Mouse (Mus musculus) liver, postnatal 0 days (tissue): ENCODE measurements around the gene Mctp1. TPM values are rescaled to one million over a fixed set of nuclear protein-coding genes. Genes with fewer than 3 reads are reported as not detected.

Experiments used
- ATAC-seq: fragments of 200-750 bp; cut with Nextera tagmentation; 2 replicates; pipeline ENCODE4 v1.8.0; 2017; ENCODE audit warnings: mild to moderate bottlenecking, moderate library complexity
- DNase-seq: peaks from one replicate; pipeline ENCODE4 v3.0.0-alpha.2; 2016
- H3K27ac ChIP-seq: fragments of 300-500 bp; sonication (generic); 2 replicates; pipeline ENCODE4 v1.5.1; 2014; ENCODE audit warnings: antibody characterized with exemption, moderate library complexity, mild to moderate bottlenecking, low read depth
- H3K27me3 ChIP-seq: fragments of 300-500 bp; sonication (generic); 2 replicates; pipeline ENCODE4 v1.6.1; 2014; ENCODE audit warnings: low read length, control low read depth, mixed read lengths; ENCODE audit not compliant: insufficient read depth
- H3K36me3 ChIP-seq: fragments of 300-500 bp; sonication (generic); replicated peaks from 2 replicates; pipeline ENCODE4 v1.6.1; 2014; ENCODE audit warnings: mild to moderate bottlenecking, control low read depth, low read length, moderate library complexity, mixed read lengths; ENCODE audit not compliant: insufficient read depth
- H3K4me1 ChIP-seq: fragments of 300-500 bp; sonication (generic); 2 replicates; pipeline ENCODE4 v1.6.1; 2014; ENCODE audit warnings: antibody characterized with exemption, mild to moderate bottlenecking, control low read depth; ENCODE audit not compliant: insufficient read depth
- H3K4me2 ChIP-seq: fragments of 300-500 bp; sonication (generic); 2 replicates; pipeline ENCODE4 v1.6.1; 2014; ENCODE audit warnings: low read depth, mild to moderate bottlenecking, low read length, moderate library complexity, mixed read lengths
- H3K4me3 ChIP-seq: fragments of 300-500 bp; sonication (generic); 2 replicates; pipeline ENCODE4 v1.5.1; 2014; ENCODE audit warnings: low read depth, low read length
- H3K9ac ChIP-seq: fragments of 300-500 bp; sonication (generic); replicated peaks from 2 replicates; pipeline ENCODE4 v1.6.1; 2014; ENCODE audit warnings: mild to moderate bottlenecking, moderate library complexity
- H3K9me3 ChIP-seq: fragments of 300-500 bp; sonication (generic); 2 replicates; pipeline ENCODE4 v1.6.1; 2016; ENCODE audit warnings: mild to moderate bottlenecking, control low read depth, low read length, mixed read lengths
- CTCF ChIP-seq: sonication (generic); IDR thresholded peaks from 2 replicates; pipeline ENCODE4 v1.5.1; 2016; ENCODE audit warnings: antibody characterized with exemption, low read depth
- EP300 ChIP-seq: IDR thresholded peaks from 2 replicates; pipeline ENCODE4 v1.6.1; 2016; ENCODE audit warnings: antibody characterized with exemption, low read depth, mild to moderate bottlenecking
- WGBS: fragments of 180-500 bp; shearing (Covaris S2); extraction: QIAGEN DNeasy Blood & Tissue Kit; methylation state at CpG from one replicate; pipeline ENCODE4 v1.1.7; 2014; ENCODE audit not compliant: insufficient replicate concordance; 5-methylcytosine and 5-hydroxymethylcytosine counted together
- polyA plus RNA-seq: library from polyadenylated mRNA; unstranded; fragments of >200 nt; fragmentation: Nextera tagmentation; extraction: Ambion mirVana; gene quantifications from 2 replicates; pipeline ENCODE4 v1.2.1, GENCODE M21; 2015

Mctp1 gene
- polyA plus RNA-seq, 1 experiment from 2014 or later = 2.6 TPM

DNA sequence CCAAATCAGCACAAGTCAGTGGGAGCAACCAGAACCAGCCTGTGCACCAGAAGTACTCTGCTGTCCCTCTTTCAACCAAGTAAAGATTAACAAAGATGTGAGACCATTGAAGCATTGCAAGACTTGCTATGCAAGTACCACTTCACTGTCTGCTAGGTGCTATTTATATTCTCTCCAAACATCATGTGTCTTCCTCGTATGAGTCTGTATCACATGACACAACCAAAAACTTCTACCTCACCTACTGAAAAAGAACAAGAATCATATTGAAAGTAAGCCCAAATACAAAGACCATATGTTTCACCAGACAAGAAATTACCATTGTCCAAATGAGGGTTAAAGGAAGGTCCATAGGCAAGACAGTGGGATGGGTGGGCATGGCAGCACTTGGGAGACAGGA lies 306.4 kb downstream of the Mctp1 start:
- Histone ChIP-seq H3K4me2 (no peak overlapping the region), H3K9ac (no peak overlapping the region), H3K9me3 (no peaks in the 10 kb centered on the region), H3K27ac (no peak overlapping the region), H3K27me3 (no peaks in the 10 kb centered on the region), H3K4me1 (no peaks in the 10 kb centered on the region), H3K36me3 (no peaks in the 10 kb centered on the region), H3K4me3 (no peak overlapping the region)
- WGBS = 72% methylated on average over 1 of the region's 1 CpGs
- ATAC-seq (no peak), DNase-seq (no peak)
- TF ChIP-seq CTCF = no peak
- no peak for TF ChIP-seq EP300

DNA sequence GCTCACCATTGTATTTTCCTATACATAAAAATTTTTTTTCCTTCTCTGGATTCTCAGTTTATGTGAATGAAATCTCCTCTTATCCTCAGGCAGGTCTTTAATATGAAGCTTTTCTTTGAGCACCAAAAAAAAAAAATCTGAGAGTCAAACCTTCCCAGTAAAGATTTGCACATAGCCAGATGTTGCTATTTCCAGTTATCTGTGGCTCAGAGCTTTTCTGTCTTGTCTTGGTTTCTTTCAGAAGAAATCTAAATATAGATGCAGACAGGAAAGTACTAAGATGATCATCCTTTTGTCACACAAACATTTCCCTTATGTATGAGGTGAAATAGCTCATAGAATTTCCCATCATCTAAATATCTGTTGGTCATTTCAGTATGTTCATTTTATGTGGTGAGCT lies 349.7 kb downstream of the Mctp1 start:
- Histone ChIP-seq H3K4me1 (no peaks in the 10 kb centered on the region), H3K4me3 (no peak overlapping the region), H3K27me3 (no peaks in the 10 kb centered on the region), H3K4me2 (no peak overlapping the region), H3K36me3 (no peaks in the 10 kb centered on the region), H3K27ac (no peak overlapping the region), H3K9ac (no peak overlapping the region), H3K9me3 (no peaks in the 10 kb centered on the region)
- no peak for ATAC-seq
- TF ChIP-seq CTCF (no peak), EP300 (no peak)
- DNase-seq = no peak

DNA sequence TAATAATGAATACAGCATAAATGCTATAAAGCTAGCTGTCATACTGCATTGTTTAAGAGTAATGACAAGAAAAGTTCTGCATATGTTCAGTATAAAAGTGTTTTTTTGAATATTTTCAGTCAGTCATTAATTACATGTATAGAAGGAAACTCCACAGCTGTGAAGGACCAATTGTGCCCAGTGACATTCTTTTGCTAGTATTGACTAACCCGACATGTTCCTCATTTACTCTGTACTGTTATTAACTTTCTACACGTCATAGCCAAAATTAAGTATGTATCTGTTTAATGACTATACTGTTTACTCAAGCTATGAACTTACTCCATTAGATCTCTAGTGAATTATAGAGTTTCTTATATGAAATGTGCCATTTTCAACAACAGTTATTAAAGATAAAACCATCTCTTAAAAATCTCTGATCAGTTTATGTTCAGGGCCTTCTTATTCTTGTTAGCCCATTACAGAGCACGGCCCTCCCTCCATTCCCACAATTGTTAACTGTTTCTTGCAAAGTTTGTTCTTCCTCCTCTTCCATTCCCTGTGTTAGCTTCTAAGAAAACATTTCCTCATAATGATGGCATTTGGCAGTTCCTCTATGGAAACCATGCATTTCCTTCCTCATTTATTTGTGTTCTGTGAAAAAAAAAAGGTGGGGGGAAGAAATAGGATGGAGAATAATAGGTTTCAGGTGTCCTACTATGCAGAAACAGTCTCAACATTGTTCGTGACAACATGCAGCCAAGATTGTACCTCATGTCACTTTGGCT lies 366.5 kb downstream of the Mctp1 start:
- Histone ChIP-seq H3K4me1 (no peaks in the 10 kb centered on the region), H3K4me3 (no peak overlapping the region), H3K4me2 (no peak overlapping the region), H3K36me3 (no peaks in the 10 kb centered on the region), H3K9me3 (no peaks in the 10 kb centered on the region), H3K27ac (no peak overlapping the region), H3K27me3 (no peaks in the 10 kb centered on the region), H3K9ac (no peak overlapping the region)
- no peak for DNase-seq
- 43% methylated on average over 4 of the region's 4 CpGs for WGBS
- no peak for ATAC-seq
- TF ChIP-seq EP300 (no peak), CTCF (no peak)

DNA sequence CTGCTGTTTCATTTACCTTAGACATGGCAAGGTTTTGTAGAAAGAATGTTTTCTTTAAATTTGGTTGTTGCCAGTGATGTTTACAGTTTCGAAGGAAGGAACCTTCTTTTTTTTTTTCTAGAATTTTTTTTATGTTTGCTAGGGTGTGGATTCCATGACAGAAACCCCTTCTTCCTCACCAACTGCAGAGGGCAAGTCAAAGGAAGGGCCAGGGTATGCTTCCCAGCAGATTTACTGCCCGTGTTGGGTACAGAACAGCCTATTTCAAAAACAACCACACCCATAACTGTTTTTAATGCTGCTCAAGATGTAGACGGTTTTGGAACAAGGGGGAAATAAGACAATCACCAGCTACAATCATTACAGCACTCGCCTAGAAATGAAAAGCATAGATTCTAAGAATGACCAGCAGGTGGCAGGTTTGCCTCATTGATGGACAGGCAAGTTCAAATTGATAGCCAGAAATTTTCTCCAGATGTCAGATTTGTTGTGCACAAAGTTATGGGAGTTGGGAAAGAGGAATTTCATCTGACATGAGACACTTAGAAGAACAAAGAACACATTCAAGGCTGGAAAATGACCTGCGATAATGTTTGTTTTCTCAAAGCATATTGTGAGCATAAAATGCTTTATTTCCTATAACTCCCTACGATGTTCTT lies 375.6 kb downstream of the Mctp1 start:
- ATAC-seq = no peak

DNA sequence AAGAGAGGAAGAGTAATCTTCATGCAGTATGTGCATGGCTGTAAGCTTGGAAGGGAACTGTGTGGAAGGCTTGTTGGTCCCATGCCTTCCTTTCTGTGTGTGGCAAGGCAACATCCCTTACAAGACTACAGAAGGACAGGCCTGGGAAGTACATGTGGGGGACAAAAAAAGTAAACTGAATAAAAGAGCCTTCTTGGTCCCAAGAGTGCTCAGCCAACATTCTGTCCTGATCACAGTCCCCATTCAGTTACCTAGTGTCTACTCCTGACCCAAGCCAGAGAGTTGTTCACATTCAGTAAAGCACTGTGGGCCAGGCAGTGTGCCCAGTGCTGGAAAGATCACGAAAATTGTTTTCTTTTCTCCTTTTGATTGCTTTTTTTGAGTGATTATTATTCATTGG lies 415.3 kb downstream of the Mctp1 start:
- Histone ChIP-seq H3K4me1 (no peaks in the 10 kb centered on the region), H3K9ac (no peak overlapping the region), H3K27me3 (no peaks in the 10 kb centered on the region), H3K9me3 (no peaks in the 10 kb centered on the region), H3K4me2 (no peak overlapping the region), H3K27ac (no peak overlapping the region), H3K36me3 (no peaks in the 10 kb centered on the region), H3K4me3 (no peak overlapping the region)
- TF ChIP-seq EP300 (no peak), CTCF (no peak)
- no peak for ATAC-seq
- WGBS = 76% methylated on average over 1 of the region's 1 CpGs
- DNase-seq = no peak

More for the DNA sequence above, 375.6 kb downstream of the Mctp1 start:
- no peaks in the 10 kb centered on the region for H3K27me3 ChIP-seq
- H3K27ac ChIP-seq = no peak overlapping the region
- H3K4me1 ChIP-seq = no peaks in the 10 kb centered on the region
- H3K4me3 ChIP-seq = no peak overlapping the region
- no peak overlapping the region for H3K4me2 ChIP-seq
- peak; percentile 28 for DNase-seq
- no peak overlapping the region for H3K9ac ChIP-seq
- WGBS = 42% methylated on average over 6 of the region's 6 CpGs
- H3K36me3 ChIP-seq = no peaks in the 10 kb centered on the region
- TF ChIP-seq CTCF (peak; percentile 73), EP300 (no peak)
- no peaks in the 10 kb centered on the region for H3K9me3 ChIP-seq

DNA sequence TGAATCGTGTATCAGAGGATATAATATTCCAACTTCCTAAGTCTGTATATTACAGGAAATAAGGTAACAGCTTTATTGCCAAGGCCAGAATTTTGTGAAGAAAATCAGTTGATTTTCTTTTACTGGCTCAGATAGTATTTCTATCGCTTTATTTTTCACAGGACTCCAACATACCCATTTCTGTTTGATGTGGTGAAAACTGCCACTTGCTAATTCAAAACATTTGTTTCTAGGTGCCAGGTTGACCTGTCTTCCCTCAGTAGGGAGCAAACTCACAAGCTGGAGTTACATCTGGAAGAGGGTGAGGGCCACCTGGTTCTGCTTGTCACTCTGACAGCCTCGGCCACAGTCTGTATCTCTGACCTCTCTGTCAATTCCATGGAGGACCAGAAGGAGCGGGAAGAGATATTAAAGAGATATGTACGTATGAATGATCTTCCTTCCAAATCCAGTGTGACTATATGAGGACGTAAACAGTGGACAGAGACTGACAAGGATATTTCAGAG lies 416.8 kb downstream of the Mctp1 start:
- H3K27ac ChIP-seq = no peak overlapping the region
- ATAC-seq (no peak), DNase-seq (no peak)
- no peak overlapping the region for H3K9ac ChIP-seq
- WGBS = 71% methylated on average over 6 of the region's 6 CpGs
- H3K36me3 ChIP-seq = no peaks in the 10 kb centered on the region
- no peak overlapping the region for H3K4me3 ChIP-seq
- no peaks in the 10 kb centered on the region for H3K9me3 ChIP-seq
- TF ChIP-seq CTCF (no peak), EP300 (no peak)
- H3K4me1 ChIP-seq = no peaks in the 10 kb centered on the region
- H3K27me3 ChIP-seq = no peaks in the 10 kb centered on the region
- H3K4me2 ChIP-seq = no peak overlapping the region
